Mouse (Mus musculus): ENCODE data around the gene Klk1b5. TPM values are rescaled to one million over a fixed set of nuclear protein-coding genes. Genes with fewer than 3 reads are reported as not detected.

Klk1b5 gene
- polyA plus RNA-seq, 2 experiments = not detected

GRCm38 (mm10) chr7:44253023-44253616 is 37.4 kb downstream of the Klk1b5 start:
- H3K27ac ChIP-seq = no peak overlapping the region
- TF ChIP-seq CTCF (IDR thresholded peaks at IDR 0.05; ENCODE audit: low read depth) = no peak
- TF ChIP-seq EP300 (IDR thresholded peaks at IDR 0.05; ENCODE audit: low read depth) = no peak
- no peak for DNase-seq (ENCODE audit: low read depth in 3 of 3, low spot score in 3 of 3)
- WGBS (ENCODE audit: insufficient replicate concordance) = 68% methylated on average over 15 of the region's 15 CpGs
- no peaks in the 10 kb centered on the region for H3K4me1 ChIP-seq (replicated peaks; ENCODE audit: control insufficient read depth in 2 of 2, insufficient read depth in 2 of 2, low read length in 1 of 2)
- no peak overlapping the region for H3K9ac ChIP-seq (replicated peaks)
- peak; percentile 18; the same call in 1 of the 2 replicates for ATAC-seq (ENCODE audit: insufficient read depth)
- no peaks in the 10 kb centered on the region for H3K27me3 ChIP-seq (ENCODE audit: control insufficient read depth, insufficient read depth, low read length)
- H3K36me3 ChIP-seq (replicated peaks; ENCODE audit: control insufficient read depth, insufficient read depth, low read depth) = peaks cover 36% of the 10 kb centered on the region
- no peaks in the 10 kb centered on the region for H3K9me3 ChIP-seq (ENCODE audit: control insufficient read depth, low read length)
- H3K4me2 ChIP-seq (ENCODE audit: low read depth) = no peak overlapping the region
- no peak overlapping the region for H3K4me3 ChIP-seq (ENCODE audit: insufficient read depth in 1 of 2, low read depth in 2 of 2, low read length in 2 of 2)

GRCm38 (mm10) chr7:44254930-44255329 is 39.2 kb downstream of the Klk1b5 start:
- ATAC-seq (ENCODE audit: insufficient read depth) (no peak), DNase-seq (ENCODE audit: low read depth in 3 of 3, low spot score in 3 of 3) (no peak)
- H3K27me3 ChIP-seq (ENCODE audit: control insufficient read depth, insufficient read depth, low read length) = no peaks in the 10 kb centered on the region
- peaks cover 21% of the 10 kb centered on the region for H3K36me3 ChIP-seq (replicated peaks; ENCODE audit: control insufficient read depth, insufficient read depth, low read depth)
- no peak overlapping the region for H3K4me2 ChIP-seq (ENCODE audit: low read depth)
- TF ChIP-seq EP300 (IDR thresholded peaks at IDR 0.05; ENCODE audit: low read depth) = no peak
- no peak for TF ChIP-seq CTCF (IDR thresholded peaks at IDR 0.05; ENCODE audit: low read depth)
- 69% methylated on average over 6 of the region's 6 CpGs for WGBS (ENCODE audit: insufficient replicate concordance)
- no peaks in the 10 kb centered on the region for H3K4me1 ChIP-seq (replicated peaks; ENCODE audit: control insufficient read depth in 2 of 2, insufficient read depth in 2 of 2, low read length in 1 of 2)
- no peaks in the 10 kb centered on the region for H3K9me3 ChIP-seq (ENCODE audit: control insufficient read depth, low read length)
- no peak overlapping the region for H3K27ac ChIP-seq
- no peak overlapping the region for H3K4me3 ChIP-seq (ENCODE audit: insufficient read depth in 1 of 2, low read depth in 2 of 2, low read length in 2 of 2)
- no peak overlapping the region for H3K9ac ChIP-seq (replicated peaks)

GRCm38 (mm10) chr7:44257278-44257677 is 41.5 kb downstream of the Klk1b5 start, which contains the start of gene Acp4:
Acp4 (minus strand) TSS chr7:44257378.
- H3K9ac ChIP-seq (replicated peaks) = no peak within 1 kb of the TSS
- no peak within 1 kb of the TSS for H3K4me2 ChIP-seq (ENCODE audit: low read depth)
- DNase-seq (ENCODE audit: low read depth in 3 of 3, low spot score in 3 of 3) (no peak), ATAC-seq (ENCODE audit: insufficient read depth) (no peak)
- no peaks in the 10 kb centered on the region for H3K9me3 ChIP-seq (ENCODE audit: control insufficient read depth, low read length)
- H3K36me3 ChIP-seq (replicated peaks; ENCODE audit: control insufficient read depth, insufficient read depth, low read depth) = peaks cover 7% of the 10 kb centered on the region; the same call in 1 of the 2 replicates
- H3K4me1 ChIP-seq (replicated peaks; ENCODE audit: control insufficient read depth in 2 of 2, insufficient read depth in 2 of 2, low read length in 1 of 2) = no peaks in the 10 kb centered on the region
- H3K4me3 ChIP-seq (ENCODE audit: insufficient read depth in 1 of 2, low read depth in 2 of 2, low read length in 2 of 2) = no peak within 1 kb of the TSS
- H3K27ac ChIP-seq = no peak within 1 kb of the TSS
- peaks cover 3% of the 10 kb centered on the region; the same call in 1 of the 2 replicates for H3K27me3 ChIP-seq (ENCODE audit: control insufficient read depth, insufficient read depth, low read length)
- 52% methylated on average over 4 of the region's 4 CpGs for WGBS (ENCODE audit: insufficient replicate concordance)
- TF ChIP-seq EP300 (IDR thresholded peaks at IDR 0.05; ENCODE audit: low read depth) = no peak
- TF ChIP-seq CTCF (IDR thresholded peaks at IDR 0.05; ENCODE audit: low read depth) = no peak

GRCm38 (mm10) chr7:44260410-44260809 is 44.7 kb downstream of the Klk1b5 start:
- 57% methylated on average over 6 of the region's 6 CpGs for WGBS (ENCODE audit: insufficient replicate concordance)
- DNase-seq (ENCODE audit: low read depth in 3 of 3, low spot score in 3 of 3) (no peak), ATAC-seq (ENCODE audit: insufficient read depth) (no peak)
- Histone ChIP-seq H3K9me3 (ENCODE audit: control insufficient read depth, low read length) (no peaks in the 10 kb centered on the region), H3K36me3 (replicated peaks; ENCODE audit: control insufficient read depth, insufficient read depth, low read depth) (no peaks in the 10 kb centered on the region), H3K27ac (no peak overlapping the region), H3K4me2 (ENCODE audit: low read depth) (no peak overlapping the region), H3K4me3 (ENCODE audit: insufficient read depth in 1 of 2, low read depth in 2 of 2, low read length in 2 of 2) (no peak overlapping the region), H3K27me3 (ENCODE audit: control insufficient read depth, insufficient read depth, low read length) (peaks cover 3% of the 10 kb centered on the region), H3K9ac (replicated peaks) (no peak overlapping the region), H3K4me1 (replicated peaks; ENCODE audit: control insufficient read depth in 2 of 2, insufficient read depth in 2 of 2, low read length in 1 of 2) (no peaks in the 10 kb centered on the region)
- no peak for TF ChIP-seq CTCF (IDR thresholded peaks at IDR 0.05; ENCODE audit: low read depth)
- no peak for TF ChIP-seq EP300 (IDR thresholded peaks at IDR 0.05; ENCODE audit: low read depth)

- no peak within 1 kb of the TSS for H3K4me3 ChIP-seq (ENCODE audit: insufficient read depth in 1 of 2, low read depth in 2 of 2, low read length in 2 of 2)
- peaks cover 3% of the 10 kb centered on the region for H3K27me3 ChIP-seq (ENCODE audit: control insufficient read depth, insufficient read depth, low read length)
- H3K4me2 ChIP-seq (ENCODE audit: low read depth) = no peak within 1 kb of the TSS
- DNase-seq (ENCODE audit: low read depth in 3 of 3, low spot score in 3 of 3) (no peak), ATAC-seq (ENCODE audit: insufficient read depth) (no peak)
- H3K9ac ChIP-seq (replicated peaks) = no peak within 1 kb of the TSS
- H3K9me3 ChIP-seq (ENCODE audit: control insufficient read depth, low read length) = no peaks in the 10 kb centered on the region
- TF ChIP-seq EP300 (IDR thresholded peaks at IDR 0.05; ENCODE audit: low read depth) (no peak), CTCF (IDR thresholded peaks at IDR 0.05; ENCODE audit: low read depth) (no peak)
- H3K27ac ChIP-seq = no peak within 1 kb of the TSS
- H3K36me3 ChIP-seq (replicated peaks; ENCODE audit: control insufficient read depth, insufficient read depth, low read depth) = no peaks in the 10 kb centered on the region
- 36% methylated on average over 5 of the region's 5 CpGs for WGBS (ENCODE audit: insufficient replicate concordance)
- no peaks in the 10 kb centered on the region for H3K4me1 ChIP-seq (replicated peaks; ENCODE audit: control insufficient read depth in 2 of 2, insufficient read depth in 2 of 2, low read length in 1 of 2)
Observed at GRCm38 (mm10) chr7:44261147-44261546, 45.4 kb downstream of the Klk1b5 start, which contains the start of gene Gm15517. Gm15517 (plus strand) TSS chr7:44261447.

Measured in liver, embryonic 14.5 days (tissue).